Mouse (Mus musculus): ENCODE measurements around the gene Pde2a. TPM values are rescaled to one million over a fixed set of nuclear protein-coding genes. Genes with fewer than 3 reads are reported as not detected.

The Pde2a gene
- total and polyA plus RNA-seq, 3 experiments: 0.08 to 0.40 TPM; not detected in 1

DNA sequence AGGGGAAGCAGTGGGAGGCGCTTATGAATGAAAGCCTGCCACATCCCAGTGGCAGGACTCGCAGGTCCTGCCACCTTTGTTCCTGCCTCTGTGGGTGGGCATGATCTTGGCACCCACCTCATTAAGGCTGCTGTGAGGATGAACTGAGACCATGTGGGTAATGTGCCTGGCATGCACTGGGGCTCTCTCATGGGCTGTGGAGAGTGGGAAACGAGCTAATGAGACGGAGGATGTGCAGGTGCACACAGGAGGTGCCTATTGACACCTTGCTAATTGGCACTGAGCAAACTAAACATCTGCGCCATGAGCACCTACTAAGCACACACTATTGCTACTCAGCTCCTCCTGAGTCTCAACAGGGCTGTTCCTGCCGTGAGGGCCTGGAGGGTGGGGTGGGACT is 13.5 kb downstream of the Pde2a start:
- Histone ChIP-seq H3K36me3 (replicated peaks in 1 of 2; ENCODE audit: control insufficient read depth in 1 of 2, insufficient read depth in 1 of 2, low read length in 1 of 2) (no peaks in the 10 kb centered on the region), H3K4me2 (ENCODE audit: insufficient read depth, low read depth, poor library complexity, severe bottlenecking) (no peak overlapping the region), H3K79me2 (replicated peaks; ENCODE audit: control insufficient read depth, extremely low read depth, insufficient read depth, poor library complexity, severe bottlenecking) (no peaks in the 10 kb centered on the region), H3K27ac (ENCODE audit: insufficient read depth, low read depth) (no peak overlapping the region), H3K4me3 (replicated peaks in 1 of 3; ENCODE audit: low read depth in 2 of 3, low read length in 2 of 3, poor library complexity in 1 of 3) (no peak overlapping the region), H3K4me1 (ENCODE audit: control insufficient read depth in 1 of 2, insufficient read depth in 2 of 2) (0 out of 4 replicates have a peak, but pooled peaks cover 0 to 3% of the 10 kb centered on the region in 2 experiments), H3K9ac (ENCODE audit: insufficient read depth, low read depth) (no peak overlapping the region), H3K9me3 (replicated peaks; ENCODE audit: low read length) (no peaks in the 10 kb centered on the region), H3K27me3 (replicated peaks) (peaks cover 76% of the 10 kb centered on the region)
- dilution Hi-C loops (cut with MboI; ENCODE audit: extremely low pct_ligation_motif_present, extremely low pct_unique_long_range_greater_than_20kb, low sequenced_read_pairs) (no loop called here), in situ Hi-C loops (cut with MboI; ENCODE audit: low pct_ligation_motif_present, low pct_unique_long_range_greater_than_20kb, low sequenced_read_pairs) (no loop called here)
- no peak for DNase-seq (ENCODE audit: extremely low read depth)
- no peak for TF ChIP-seq EP300 (IDR thresholded peaks at IDR 0.05; ENCODE audit: low read length)
- TF ChIP-seq ETS1 (conservative IDR thresholded peaks at IDR 0.05; ENCODE audit: low read depth, low read length): no peak
- TF ChIP-seq UBTF (IDR thresholded peaks at IDR 0.05; ENCODE audit: low read depth, low read length): no peak
- TF ChIP-seq ZC3H11A (IDR thresholded peaks at IDR 0.05; ENCODE audit: low read depth, low read length): no peak
- no peak for TF ChIP-seq NELFE (IDR thresholded peaks at IDR 0.05; ENCODE audit: low read depth, low read length)
- TF ChIP-seq CHD1 (IDR thresholded peaks at IDR 0.05; ENCODE audit: low read depth, low read length): no peak
- no peak for TF ChIP-seq USF1 (IDR thresholded peaks at IDR 0.05; ENCODE audit: low read depth, low read length)
- no peak for TF ChIP-seq MAX (IDR thresholded peaks at IDR 0.05; ENCODE audit: low read length)
- TF ChIP-seq JUND (conservative IDR thresholded peaks at IDR 0.05; ENCODE audit: low read depth, low read length): no peak
- TF ChIP-seq GABPA (IDR thresholded peaks at IDR 0.05; ENCODE audit: insufficient replicate concordance, low read depth, low read length): no peak
- TF ChIP-seq MAZ (IDR thresholded peaks at IDR 0.05; ENCODE audit: low read depth, low read length): no peak
- TF ChIP-seq POLR2AphosphoS2 (IDR thresholded peaks at IDR 0.05; ENCODE audit: low read depth, low read length): no peak
- TF ChIP-seq RAD21 (IDR thresholded peaks at IDR 0.05; ENCODE audit: low read depth, low read length): no peak

DNA sequence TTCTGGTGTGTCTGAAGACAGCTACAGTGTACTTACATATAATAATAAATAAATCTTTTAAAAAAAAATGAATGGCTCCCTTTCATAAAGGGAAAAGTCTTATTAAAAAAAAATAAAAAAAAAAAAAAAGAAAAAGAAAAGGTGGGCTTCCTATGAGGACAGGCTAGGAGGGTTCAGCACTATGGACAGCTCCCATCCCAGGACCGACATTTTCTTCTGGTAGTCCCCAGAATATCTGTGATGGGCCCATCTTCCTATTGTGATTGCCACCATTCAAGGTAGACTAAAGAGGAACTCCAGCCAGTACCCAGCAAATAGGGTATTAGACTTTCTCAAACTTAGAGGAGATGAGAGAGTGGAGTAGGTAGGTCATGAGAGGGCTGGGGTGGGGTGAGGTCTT is 16.4 kb downstream of the Pde2a start:
- Histone ChIP-seq H3K79me2 (replicated peaks; ENCODE audit: control insufficient read depth, extremely low read depth, insufficient read depth, poor library complexity, severe bottlenecking) (no peaks in the 10 kb centered on the region), H3K4me2 (ENCODE audit: insufficient read depth, low read depth, poor library complexity, severe bottlenecking) (no peak overlapping the region), H3K27me3 (replicated peaks) (peaks cover 80% of the 10 kb centered on the region), H3K4me3 (replicated peaks in 1 of 3; ENCODE audit: low read depth in 2 of 3, low read length in 2 of 3, poor library complexity in 1 of 3) (no peak overlapping the region), H3K9me3 (replicated peaks; ENCODE audit: low read length) (no peaks in the 10 kb centered on the region), H3K9ac (ENCODE audit: insufficient read depth, low read depth) (no peak overlapping the region), H3K36me3 (replicated peaks in 1 of 2; ENCODE audit: control insufficient read depth in 1 of 2, insufficient read depth in 1 of 2, low read length in 1 of 2) (no peaks in the 10 kb centered on the region), H3K4me1 (ENCODE audit: control insufficient read depth in 1 of 2, insufficient read depth in 2 of 2) (no peaks in the 10 kb centered on the region), H3K27ac (ENCODE audit: insufficient read depth, low read depth) (no peak overlapping the region)
- in situ Hi-C loops (cut with MboI; ENCODE audit: low pct_ligation_motif_present, low pct_unique_long_range_greater_than_20kb, low sequenced_read_pairs): no loop called here
- no peak for DNase-seq (ENCODE audit: extremely low read depth)
- TF ChIP-seq NRF1 (IDR thresholded peaks at IDR 0.05; ENCODE audit: low read depth, low read length) (no peak), USF2 (conservative IDR thresholded peaks at IDR 0.05; ENCODE audit: low read depth, low read length) (no peak), ZNF384 (IDR thresholded peaks at IDR 0.05; ENCODE audit: low read depth, low read length) (no peak), UBTF (IDR thresholded peaks at IDR 0.05; ENCODE audit: low read depth, low read length) (no peak), JUN (IDR thresholded peaks at IDR 0.05; ENCODE audit: insufficient read depth, low read depth, low read length) (no peak), NELFE (IDR thresholded peaks at IDR 0.05; ENCODE audit: low read depth, low read length) (no peak), ZMIZ1 (IDR thresholded peaks at IDR 0.05; ENCODE audit: low read depth, low read length) (no peak), E2F4 (IDR thresholded peaks at IDR 0.05; ENCODE audit: insufficient replicate concordance, low read depth, low read length) (no peak), MAZ (IDR thresholded peaks at IDR 0.05; ENCODE audit: low read depth, low read length) (no peak), SIN3A (IDR thresholded peaks at IDR 0.05; ENCODE audit: low read length) (no peak), TBP (conservative IDR thresholded peaks at IDR 0.05; ENCODE audit: low read depth, low read length) (no peak), MEF2A (IDR thresholded peaks at IDR 0.05; ENCODE audit: borderline replicate concordance, low read depth, low read length) (no peak), GABPA (IDR thresholded peaks at IDR 0.05; ENCODE audit: insufficient replicate concordance, low read depth, low read length) (no peak), RCOR1 (conservative IDR thresholded peaks at IDR 0.05; ENCODE audit: low read depth, low read length) (no peak), TCF12 (IDR thresholded peaks at IDR 0.05; ENCODE audit: low read depth, low read length) (no peak), POLR2AphosphoS2 (IDR thresholded peaks at IDR 0.05; ENCODE audit: low read depth, low read length) (no peak), POLR2A (IDR thresholded peaks at IDR 0.05; ENCODE audit: low read depth, low read length) (no peak), ELF1 (IDR thresholded peaks at IDR 0.05; ENCODE audit: low read depth, low read length) (no peak)
- dilution Hi-C loops (cut with MboI; ENCODE audit: extremely low pct_ligation_motif_present, extremely low pct_unique_long_range_greater_than_20kb, low sequenced_read_pairs): no loop called here

Data from CH12.LX (cell line).